Mouse (Mus musculus) forebrain, embryonic 14.5 days (tissue): ENCODE data around the gene Snrnp40. TPM values are rescaled to one million over a fixed set of nuclear protein-coding genes. Genes with fewer than 3 reads are reported as not detected.
A peak's percentile ranks its signal among the peaks of the same experiment; 100 is the strongest.

Experiments
- ATAC-seq: fragments of 200-750 bp; cut with Nextera tagmentation; 2 replicates; pipeline ENCODE4 v1.8.0; 2017; ENCODE audit warnings: mild to moderate bottlenecking, moderate library complexity
- DNase-seq: peaks from one replicate; pipeline ENCODE4 v3.0.0-alpha.2; 2015; ENCODE audit warnings: low spot score
- H3K27ac ChIP-seq: fragments of 300-500 bp; sonication (generic); 2 replicates; pipeline ENCODE4 v1.5.1; 2014; ENCODE audit warnings: low read depth, mild to moderate bottlenecking, control low read depth, low read length, moderate library complexity
- H3K27me3 ChIP-seq: fragments of 300-500 bp; sonication (generic); replicated peaks from 2 replicates; pipeline ENCODE4 v1.6.1; 2014; ENCODE audit warnings: low read length, control low read depth, mixed read lengths; ENCODE audit not compliant: control insufficient read depth, insufficient read depth
- H3K36me3 ChIP-seq: fragments of 300-500 bp; sonication (generic); 2 replicates; pipeline ENCODE4 v1.6.1; 2014; ENCODE audit warnings: low read length, control low read depth; ENCODE audit not compliant: control insufficient read depth, insufficient read depth
- H3K4me1 ChIP-seq: fragments of 300-500 bp; sonication (generic); 2 replicates; pipeline ENCODE4 v1.6.1; 2014; ENCODE audit warnings: antibody characterized with exemption, low read length, control low read depth; ENCODE audit not compliant: control insufficient read depth, insufficient read depth
- H3K4me2 ChIP-seq: fragments of 300-500 bp; sonication (generic); 2 replicates; pipeline ENCODE4 v1.6.1; 2014; ENCODE audit warnings: mild to moderate bottlenecking, control low read depth, low read length
- H3K4me3 ChIP-seq: fragments of 300-500 bp; sonication (generic); 2 replicates; pipeline ENCODE4 v1.5.1; 2014; ENCODE audit warnings: low read depth, low read length, control low read depth
- H3K9ac ChIP-seq: fragments of 300-500 bp; sonication (generic); 2 replicates; pipeline ENCODE4 v1.6.1; 2014; ENCODE audit warnings: mild to moderate bottlenecking, low read length, control low read depth, moderate library complexity
- H3K9me3 ChIP-seq: fragments of 300-500 bp; sonication (generic); replicated peaks from 2 replicates; pipeline ENCODE4 v1.6.1; 2016; ENCODE audit warnings: low read length, control low read depth, mixed read lengths; ENCODE audit not compliant: control insufficient read depth
- WGBS: fragments of 180-500 bp; shearing (Covaris S2); extraction: QIAGEN DNeasy Blood & Tissue Kit; methylation state at CpG from one replicate; pipeline ENCODE4 v1.1.7; 2014; 5-methylcytosine and 5-hydroxymethylcytosine counted together
- polyA plus RNA-seq: library from polyadenylated mRNA; unstranded; fragments of >200 nt; fragmentation: Nextera tagmentation; extraction: Ambion mirVana; gene quantifications from 2 replicates; pipeline ENCODE4 v1.2.1, GENCODE M21; 2014

The Snrnp40 gene
- polyA plus RNA-seq, 1 experiment from 2014 or later: 160 TPM

DNA sequence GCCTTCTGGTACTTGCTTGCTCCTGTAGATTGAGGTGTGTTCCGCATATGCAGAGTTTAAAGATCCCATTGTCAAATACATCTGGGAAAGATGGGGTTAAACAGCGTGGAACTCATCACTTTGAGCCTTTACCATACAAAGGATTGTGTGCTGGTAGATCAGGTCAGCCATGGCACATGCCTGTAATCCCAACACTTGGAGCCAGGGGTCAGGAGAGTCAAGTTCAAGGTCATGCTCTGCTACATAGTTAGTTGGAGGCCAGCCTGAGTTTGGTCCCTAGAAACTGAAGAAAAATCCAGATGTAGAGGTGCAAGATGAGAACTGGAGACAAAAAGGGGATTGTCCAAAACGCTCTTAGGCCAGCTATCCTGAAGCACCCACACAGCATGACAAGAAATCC, 31.3 kb downstream of the Snrnp40 start:
- no peak for ATAC-seq
- no peak overlapping the region for H3K4me2 ChIP-seq
- no peak overlapping the region for H3K4me3 ChIP-seq
- no peaks in the 10 kb centered on the region for H3K4me1 ChIP-seq
- no peaks in the 10 kb centered on the region for H3K27me3 ChIP-seq
- WGBS: 65% methylated on average over 3 of the region's 3 CpGs
- H3K27ac ChIP-seq: no peak overlapping the region
- H3K36me3 ChIP-seq: peaks cover 44% of the 10 kb centered on the region
- peak; percentile 14 for DNase-seq
- no peak overlapping the region for H3K9ac ChIP-seq
- H3K9me3 ChIP-seq: no peaks in the 10 kb centered on the region

Other genes starting within 250 kb of the Snrnp40 start
- 0.13 and 0.48 TPM in 2 replicates for gene Hcrtr1, start 220.8 kb upstream of the Snrnp40 start, polyA plus RNA-seq
- 2.7 and 4.0 TPM in 2 replicates for gene Tinagl1, start 185.0 kb upstream of the Snrnp40 start, polyA plus RNA-seq
- gene Gm853, start 137.7 kb upstream of the Snrnp40 start, polyA plus RNA-seq: 0.11 and 0.89 TPM in 2 replicates
- gene Serinc2, start 80.9 kb upstream of the Snrnp40 start, polyA plus RNA-seq: 79.1 and 93.9 TPM in 2 replicates
- gene Fabp3, start 51.5 kb upstream of the Snrnp40 start, polyA plus RNA-seq: 107 and 121 TPM in 2 replicates
- 0.63 and 0.80 TPM in 2 replicates for gene Gm10570, start 51.5 kb upstream of the Snrnp40 start, polyA plus RNA-seq
- 91.3 and 91.7 TPM in 2 replicates for gene Zcchc17, start 189 bp upstream of the Snrnp40 start, polyA plus RNA-seq
- gene Nkain1, start 214.0 kb downstream of the Snrnp40 start, polyA plus RNA-seq: 12.6 and 15.8 TPM in 2 replicates